Mouse (Mus musculus) ES-E14 (cell line): Measurements from ENCODE around the gene 1700019D03Rik. TPM values are rescaled to one million over a fixed set of nuclear protein-coding genes. Genes with fewer than 3 reads are reported as not detected.

Source experiments
- DNase-seq: peaks from one replicate; pipeline ENCODE4 v3.0.0-alpha.2; 2013; ENCODE audit warnings: low read depth, low spot score
- H3K27ac ChIP-seq: 2 replicates; pipeline ENCODE4 v1.5.1; 2012; ENCODE audit warnings: low read depth, mild to moderate bottlenecking, low read length, moderate library complexity, mixed read lengths; ENCODE audit not compliant: poor library complexity, insufficient read depth, severe bottlenecking
- H3K36me3 ChIP-seq: 2 replicates; pipeline ENCODE4 v1.6.1; 2012; ENCODE audit warnings: mild to moderate bottlenecking, low read length, moderate library complexity, mixed read lengths; ENCODE audit not compliant: control insufficient read depth, poor library complexity, insufficient read depth, severe bottlenecking
- H3K4me1 ChIP-seq, 2 experiments: fragments of 150-350 bp in 1 of 2; sonication (generic) in 1 of 2; 2 replicates each; pipeline ENCODE4 v1.6.1; 2012; ENCODE audit warnings: low read length in 2 of 2, mild to moderate bottlenecking in 1 of 2, mixed read lengths in 1 of 2; ENCODE audit not compliant: control insufficient read depth in 2 of 2, insufficient read depth in 2 of 2, poor library complexity in 1 of 2
- H3K4me3 ChIP-seq, 2 experiments: fragments of 150-350 bp in 1 of 2; sonication (generic) in 1 of 2; 2 replicates each; pipeline ENCODE4 v1.5.1; 2012; ENCODE audit warnings: low read length in 2 of 2, low read depth in 1 of 2, mild to moderate bottlenecking in 1 of 2, mixed read lengths in 1 of 2; ENCODE audit not compliant: insufficient read depth in 1 of 2, poor library complexity in 1 of 2, severe bottlenecking in 1 of 2
- H3K9ac ChIP-seq: 2 replicates; pipeline ENCODE4 v1.6.1; 2012; ENCODE audit warnings: low read depth, mild to moderate bottlenecking, low read length, mixed read lengths; ENCODE audit not compliant: poor library complexity, insufficient read depth, severe bottlenecking
- H3K9me3 ChIP-seq: fragments of 150-350 bp; sonication (generic); 2 replicates; pipeline ENCODE4 v1.6.1; 2012; ENCODE audit warnings: low read depth, mild to moderate bottlenecking, low read length; ENCODE audit not compliant: control insufficient read depth, insufficient read depth
- CHD2 ChIP-seq: IDR thresholded peaks from 2 replicates; pipeline ENCODE4 v1.6.1; 2014; ENCODE audit warnings: mild to moderate bottlenecking, low read depth, low read length, inconsistent platforms
- HCFC1 ChIP-seq: IDR thresholded peaks from 2 replicates; pipeline ENCODE4 v1.6.1; 2012; ENCODE audit warnings: low read length, inconsistent platforms, borderline replicate concordance; ENCODE audit not compliant: insufficient read depth
- MAFK ChIP-seq: IDR thresholded peaks from 2 replicates; pipeline ENCODE4 v1.6.1; 2014; ENCODE audit warnings: mild to moderate bottlenecking, low read depth, low read length, inconsistent platforms; ENCODE audit not compliant: insufficient read depth
- ZC3H11A ChIP-seq: IDR thresholded peaks from 2 replicates; pipeline ENCODE4 v1.6.1; 2012; ENCODE audit warnings: low read depth, mild to moderate bottlenecking, inconsistent platforms, low read length, borderline replicate concordance
- ZNF384 ChIP-seq: IDR thresholded peaks from 2 replicates; pipeline ENCODE4 v1.6.1; 2012; ENCODE audit warnings: low read depth, low read length, inconsistent platforms
- in situ Hi-C, 2 experiments: fragments of 600-800 bp; cut with MboI; formaldehyde crosslinking; loops; one replicate each; pipeline ENCODE4 v1.15.1; 2025; ENCODE audit warnings: low sequenced_read_pairs in 2 of 2, inconsistent platforms in 1 of 2; ENCODE audit not compliant: unreplicated experiment in 2 of 2
- total RNA-seq: library from RNA; depleted of rRNA; stranded (reverse); fragments of 300-350 nt; gene quantifications from 2 replicates; pipeline ENCODE4 v1.2.3, GENCODE M21; 2012; rRNA removed

Gene 1700019D03Rik
- total RNA-seq, 1 experiment, result 65.8 TPM

GRCm38 (mm10) chr1:52916655-52917054 is 103.3 kb downstream of the 1700019D03Rik start:
- TF ChIP-seq MAFK (peak; percentile 63), ZNF384 (no peak), CHD2 (no peak)
- Histone ChIP-seq H3K36me3 (no peaks in the 10 kb centered on the region), H3K4me1 (no peaks in the 10 kb centered on the region; a peak in 1 of 4 replicates), H3K9me3 (no peaks in the 10 kb centered on the region), H3K9ac (no peak overlapping the region), H3K27ac (no peak overlapping the region), H3K4me3 (no peak overlapping the region)
- no peak for DNase-seq
- in situ Hi-C loops, result no loop called here

DNA sequence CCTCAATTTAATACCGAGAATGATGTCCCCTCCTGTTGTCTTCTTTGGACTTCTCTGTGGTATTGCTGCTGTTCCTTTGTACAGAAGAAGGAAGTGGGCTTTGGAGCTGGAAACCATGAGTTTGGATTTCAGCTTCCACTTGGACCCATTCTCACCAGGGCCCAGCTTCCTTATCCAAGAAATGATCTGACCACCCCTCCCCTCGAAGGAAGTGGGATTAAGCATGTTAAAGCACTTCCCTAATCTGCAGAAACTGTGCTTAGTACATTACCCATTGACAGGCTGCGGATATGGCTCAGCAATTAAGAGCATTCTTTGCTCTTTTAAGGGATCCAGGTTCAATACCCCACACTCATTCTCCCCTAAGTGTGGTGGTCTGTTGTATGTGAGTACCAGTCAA is 110.2 kb downstream of the 1700019D03Rik start:
- no peak for TF ChIP-seq CHD2
- TF ChIP-seq ZC3H11A, result no peak
- TF ChIP-seq MAFK, result no peak
- TF ChIP-seq ZNF384, result no peak
- TF ChIP-seq HCFC1, result no peak
- no peak overlapping the region for H3K27ac ChIP-seq
- no peaks in the 10 kb centered on the region for H3K9me3 ChIP-seq
- DNase-seq, result no peak
- H3K9ac ChIP-seq, result no peak overlapping the region
- H3K4me3 ChIP-seq, result no peak overlapping the region
- no peaks in the 10 kb centered on the region; the same call in 1 of the 2 replicates for H3K36me3 ChIP-seq
- H3K4me1 ChIP-seq, result no peaks in the 10 kb centered on the region
- in situ Hi-C loops, result no loop called here

GRCm38 (mm10) chr1:52884208-52884607 is 135.8 kb downstream of the 1700019D03Rik start:
- no peak overlapping the region for H3K27ac ChIP-seq
- no peaks in the 10 kb centered on the region for H3K36me3 ChIP-seq
- H3K4me3 ChIP-seq, result no peak overlapping the region
- TF ChIP-seq HCFC1, result no peak
- no peak for TF ChIP-seq ZNF384
- TF ChIP-seq CHD2, result no peak
- no peaks in the 10 kb centered on the region for H3K9me3 ChIP-seq
- H3K4me1 ChIP-seq, result no peaks in the 10 kb centered on the region
- H3K9ac ChIP-seq, result no peak overlapping the region
- in situ Hi-C loops, result no loop called here
- no peak for DNase-seq

Other genes with a start within 250 kb of the 1700019D03Rik start
- gene Inpp1, start 202.5 kb downstream of the 1700019D03Rik start, total RNA-seq, result 4.7 and 5.1 TPM in 2 replicates
- gene Hibch, start 175.2 kb downstream of the 1700019D03Rik start, total RNA-seq, result 11.4 and 12.9 TPM in 2 replicates
- gene Mstn, start 41.5 kb upstream of the 1700019D03Rik start, total RNA-seq, result not detected in 2 replicates
- gene 1700019A02Rik, start 167.5 kb upstream of the 1700019D03Rik start, total RNA-seq, result 0.95 and 2.3 TPM in 2 replicates